Mouse (Mus musculus) ES-E14 (cell line): ENCODE measurements at regions not wholly inside any gene's neighbourhood (a gene's known extent, or its start where the extent isn't known, plus 50 kb on each side); places are given as distances from the start of the nearest gene placed in this dataset.
"Not testable (repeated sequence)": the region's sequence is repeated elsewhere in the genome, so short reads cannot be mapped to it uniquely, and the experiment has no call there.

Experiments used
- DNase-seq: peaks from one replicate; pipeline ENCODE4 v3.0.0-alpha.2; 2013; ENCODE audit warnings: low read depth, low spot score
- H3K27ac ChIP-seq: 2 replicates; pipeline ENCODE4 v1.5.1; 2012; ENCODE audit warnings: low read depth, mild to moderate bottlenecking, low read length, moderate library complexity, mixed read lengths; ENCODE audit not compliant: poor library complexity, insufficient read depth, severe bottlenecking
- H3K36me3 ChIP-seq: 2 replicates; pipeline ENCODE4 v1.6.1; 2012; ENCODE audit warnings: mild to moderate bottlenecking, low read length, moderate library complexity, mixed read lengths; ENCODE audit not compliant: control insufficient read depth, poor library complexity, insufficient read depth, severe bottlenecking
- H3K4me1 ChIP-seq, 2 experiments: fragments of 150-350 bp in 1 of 2; sonication (generic) in 1 of 2; 2 replicates each; pipeline ENCODE4 v1.6.1; 2012; ENCODE audit warnings: low read length in 2 of 2, mild to moderate bottlenecking in 1 of 2, mixed read lengths in 1 of 2; ENCODE audit not compliant: control insufficient read depth in 2 of 2, insufficient read depth in 2 of 2, poor library complexity in 1 of 2
- H3K4me3 ChIP-seq, 2 experiments: fragments of 150-350 bp in 1 of 2; sonication (generic) in 1 of 2; 2 replicates each; pipeline ENCODE4 v1.5.1; 2012; ENCODE audit warnings: low read length in 2 of 2, low read depth in 1 of 2, mild to moderate bottlenecking in 1 of 2, mixed read lengths in 1 of 2; ENCODE audit not compliant: insufficient read depth in 1 of 2, poor library complexity in 1 of 2, severe bottlenecking in 1 of 2
- H3K9ac ChIP-seq: 2 replicates; pipeline ENCODE4 v1.6.1; 2012; ENCODE audit warnings: low read depth, mild to moderate bottlenecking, low read length, mixed read lengths; ENCODE audit not compliant: poor library complexity, insufficient read depth, severe bottlenecking
- H3K9me3 ChIP-seq: fragments of 150-350 bp; sonication (generic); 2 replicates; pipeline ENCODE4 v1.6.1; 2012; ENCODE audit warnings: low read depth, mild to moderate bottlenecking, low read length; ENCODE audit not compliant: control insufficient read depth, insufficient read depth
- CHD2 ChIP-seq: IDR thresholded peaks from 2 replicates; pipeline ENCODE4 v1.6.1; 2014; ENCODE audit warnings: mild to moderate bottlenecking, low read depth, low read length, inconsistent platforms
- HCFC1 ChIP-seq: IDR thresholded peaks from 2 replicates; pipeline ENCODE4 v1.6.1; 2012; ENCODE audit warnings: low read length, inconsistent platforms, borderline replicate concordance; ENCODE audit not compliant: insufficient read depth
- MAFK ChIP-seq: IDR thresholded peaks from 2 replicates; pipeline ENCODE4 v1.6.1; 2014; ENCODE audit warnings: mild to moderate bottlenecking, low read depth, low read length, inconsistent platforms; ENCODE audit not compliant: insufficient read depth
- ZC3H11A ChIP-seq: IDR thresholded peaks from 2 replicates; pipeline ENCODE4 v1.6.1; 2012; ENCODE audit warnings: low read depth, mild to moderate bottlenecking, inconsistent platforms, low read length, borderline replicate concordance
- ZNF384 ChIP-seq: IDR thresholded peaks from 2 replicates; pipeline ENCODE4 v1.6.1; 2012; ENCODE audit warnings: low read depth, low read length, inconsistent platforms
- in situ Hi-C, 2 experiments: fragments of 600-800 bp; cut with MboI; formaldehyde crosslinking; loops; one replicate each; pipeline ENCODE4 v1.15.1; 2025; ENCODE audit warnings: low sequenced_read_pairs in 2 of 2, inconsistent platforms in 1 of 2; ENCODE audit not compliant: unreplicated experiment in 2 of 2

- no peak overlapping the region for H3K9ac ChIP-seq
- no peaks in the 10 kb centered on the region for H3K36me3 ChIP-seq
- no peak overlapping the region for H3K27ac ChIP-seq
- no peaks in the 10 kb centered on the region for H3K9me3 ChIP-seq
- DNase-seq: no peak
- no peak overlapping the region for H3K4me3 ChIP-seq
- H3K4me1 ChIP-seq: no peaks in the 10 kb centered on the region
- TF ChIP-seq MAFK (no peak), HCFC1 (no peak), CHD2 (no peak), ZNF384 (no peak), ZC3H11A (no peak)
- in situ Hi-C loops: no loop called here
Measured at GRCm38 (mm10) chr2:108827106-108827838, 453.3 kb upstream of the Kif18a start.

DNA sequence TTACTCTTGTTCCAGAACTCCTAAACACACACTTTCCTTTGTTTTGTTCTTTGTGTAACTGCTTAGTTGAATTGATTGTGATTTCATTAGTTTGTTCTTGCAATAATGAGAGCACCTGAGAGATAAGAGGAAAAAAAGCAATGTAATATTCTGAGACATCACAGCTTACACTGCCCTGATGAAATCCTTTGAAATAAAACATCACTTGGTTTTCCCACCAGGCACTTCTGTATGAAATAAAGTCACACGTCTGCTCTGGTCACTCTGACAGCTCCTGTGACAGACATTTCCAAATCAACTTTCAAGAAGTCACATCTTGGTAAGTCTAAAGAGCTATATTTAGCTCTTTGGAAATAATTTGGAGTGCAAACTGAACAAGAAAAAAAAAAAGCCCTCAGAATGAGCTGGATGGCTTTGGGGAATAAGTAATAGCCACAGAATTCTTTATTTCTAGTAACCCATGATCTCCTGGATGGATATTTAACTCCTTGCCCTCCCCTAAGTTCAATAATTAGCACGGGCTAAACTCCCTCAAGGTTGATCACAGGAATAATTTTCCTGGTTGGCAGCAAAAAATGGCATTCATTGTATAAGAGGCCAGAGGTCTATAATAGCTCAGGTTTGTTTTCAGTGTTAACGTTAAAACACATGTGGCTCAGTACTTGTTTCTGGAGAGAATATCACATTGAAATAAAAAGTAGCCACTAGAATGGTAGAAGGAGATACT, 452.4 kb upstream of the Kif18a start:
- no peak for DNase-seq
- in situ Hi-C loops: no loop called here
- H3K9me3 ChIP-seq: no peaks in the 10 kb centered on the region
- TF ChIP-seq ZC3H11A (no peak), ZNF384 (no peak), CHD2 (no peak), MAFK (no peak), HCFC1 (no peak)
- no peak overlapping the region for H3K9ac ChIP-seq
- H3K4me3 ChIP-seq: no peak overlapping the region
- no peaks in the 10 kb centered on the region for H3K36me3 ChIP-seq
- no peaks in the 10 kb centered on the region for H3K4me1 ChIP-seq
- H3K27ac ChIP-seq: no peak overlapping the region

DNA sequence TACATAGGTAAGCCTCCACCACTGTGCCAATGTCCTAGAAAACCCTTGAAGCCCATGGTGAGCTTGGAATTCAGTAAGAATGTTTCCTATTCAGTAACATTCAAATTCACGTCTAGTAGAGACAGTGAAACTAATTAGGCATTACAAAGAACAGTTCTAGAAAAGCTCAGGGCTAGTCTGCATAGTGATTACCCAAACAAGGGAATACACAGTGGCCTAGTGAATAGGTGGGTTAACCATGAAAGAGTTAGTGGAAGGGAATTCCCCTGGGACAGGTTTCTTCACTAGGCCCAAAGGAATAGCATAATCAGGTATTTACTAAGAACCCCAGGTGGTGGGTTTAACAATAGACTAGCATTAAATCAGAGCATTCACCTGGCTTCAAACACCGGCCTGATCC, 436.7 kb upstream of the Kif18a start:
- H3K9ac ChIP-seq, DNase-seq, H3K27ac ChIP-seq, H3K4me1 ChIP-seq, H3K4me3 ChIP-seq, H3K36me3 ChIP-seq, in situ Hi-C loops, H3K9me3 ChIP-seq: not testable (repeated sequence)
- peak; percentile 58; the same call in 1 of the 2 replicates for TF ChIP-seq CHD2

DNA sequence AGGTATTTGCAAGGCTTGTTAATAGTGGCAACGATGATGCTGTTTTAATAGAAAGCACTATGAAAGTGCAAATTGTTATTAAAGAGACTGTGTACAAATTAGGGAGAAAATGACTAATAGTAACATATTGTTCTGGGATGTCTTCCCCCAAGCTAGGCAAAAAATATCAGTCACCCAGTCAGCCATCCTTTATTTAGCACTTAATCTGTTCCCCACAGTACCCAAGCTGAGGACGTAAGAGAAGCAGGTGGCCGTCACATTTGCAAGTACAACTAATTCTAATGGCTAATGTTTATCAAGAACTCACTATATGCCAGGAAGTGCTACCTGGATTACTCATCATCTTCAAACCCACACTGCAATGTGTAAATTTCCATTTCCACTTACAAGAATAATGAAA, 432.5 kb upstream of the Kif18a start:
- TF ChIP-seq MAFK (no peak), ZNF384 (no peak), ZC3H11A (no peak)
- H3K27ac ChIP-seq: no peak overlapping the region
- in situ Hi-C loops: no loop called here
- H3K4me1 ChIP-seq: no peaks in the 10 kb centered on the region
- H3K36me3 ChIP-seq: peaks cover 2% of the 10 kb centered on the region; the same call in 1 of the 2 replicates
- no peak for DNase-seq
- H3K9me3 ChIP-seq: no peaks in the 10 kb centered on the region; the same call in 1 of the 2 replicates
- no peak overlapping the region for H3K9ac ChIP-seq
- H3K4me3 ChIP-seq: no peak overlapping the region

GRCm38 (mm10) chr2:108854399-108854798, 426.1 kb upstream of the Kif18a start:
- no peak for DNase-seq
- Histone ChIP-seq H3K4me1 (no peaks in the 10 kb centered on the region), H3K9ac (no peak overlapping the region), H3K4me3 (no peak overlapping the region), H3K36me3 (no peaks in the 10 kb centered on the region), H3K9me3 (no peaks in the 10 kb centered on the region), H3K27ac (no peak overlapping the region)
- TF ChIP-seq MAFK: no peak
- no peak for TF ChIP-seq ZC3H11A
- no peak for TF ChIP-seq HCFC1
- TF ChIP-seq CHD2: no peak
- no peak for TF ChIP-seq ZNF384
- in situ Hi-C loops: no loop called here
